Mouse (Mus musculus): ENCODE results near the gene Rpl23a.

The Rpl23a gene

GRCm38 (mm10) chr11:78152299-78153231 lies 30.8 kb downstream of the Rpl23a start:
- Histone ChIP-seq H3K4me3 (replicated peaks; ENCODE audit: low read length) (no peak overlapping the region), H3K27me3 (ENCODE audit: insufficient read depth, low read length) (no peaks in the 10 kb centered on the region), H3K36me3 (ENCODE audit: insufficient read depth, low read length) (peaks cover 91% of the 10 kb centered on the region), H3K9me3 (ENCODE audit: low read length) (no peaks in the 10 kb centered on the region), H3K4me1 (replicated peaks; ENCODE audit: low read depth, low read length) (peaks cover 54% of the 10 kb centered on the region)
- TF ChIP-seq POU5F1 (IDR thresholded peaks at IDR 0.05; ENCODE audit: borderline replicate concordance, low read length): no peak
- TF ChIP-seq NANOG (IDR thresholded peaks at IDR 0.05; ENCODE audit: borderline replicate concordance, low read length): no peak
- TF ChIP-seq CTCF (conservative IDR thresholded peaks at IDR 0.05; ENCODE audit: low read length): no peak

DNA sequence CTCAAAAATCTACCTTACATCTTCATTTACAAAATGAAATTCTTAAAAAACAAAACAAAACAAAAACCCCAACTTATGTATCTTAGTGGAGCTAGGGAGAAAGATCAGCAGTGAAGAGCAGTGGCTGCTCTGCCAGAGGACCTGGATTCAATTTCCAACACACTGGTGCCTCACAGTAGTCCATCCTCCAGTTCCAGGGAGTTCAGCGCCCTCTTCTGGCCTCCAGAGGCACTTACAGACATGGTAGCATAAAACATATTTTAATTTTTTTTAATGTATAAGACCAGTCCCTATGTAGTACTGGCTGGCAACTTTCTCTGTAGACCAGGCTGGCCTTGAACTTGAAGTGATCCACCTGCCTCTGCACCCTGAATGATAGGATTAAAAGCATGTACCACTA lies 32.2 kb downstream of the Rpl23a start:
- Histone ChIP-seq H3K27me3 (ENCODE audit: insufficient read depth, low read length) (no peaks in the 10 kb centered on the region), H3K4me1 (replicated peaks; ENCODE audit: low read depth, low read length) (peaks cover 54% of the 10 kb centered on the region), H3K4me3 (replicated peaks; ENCODE audit: low read length) (no peak overlapping the region), H3K9me3 (ENCODE audit: low read length) (no peaks in the 10 kb centered on the region), H3K36me3 (ENCODE audit: insufficient read depth, low read length) (peaks cover 90% of the 10 kb centered on the region)
- TF ChIP-seq NANOG (IDR thresholded peaks at IDR 0.05; ENCODE audit: borderline replicate concordance, low read length) (no peak), POU5F1 (IDR thresholded peaks at IDR 0.05; ENCODE audit: borderline replicate concordance, low read length) (no peak), CTCF (conservative IDR thresholded peaks at IDR 0.05; ENCODE audit: low read length) (peak; percentile 75)

DNA sequence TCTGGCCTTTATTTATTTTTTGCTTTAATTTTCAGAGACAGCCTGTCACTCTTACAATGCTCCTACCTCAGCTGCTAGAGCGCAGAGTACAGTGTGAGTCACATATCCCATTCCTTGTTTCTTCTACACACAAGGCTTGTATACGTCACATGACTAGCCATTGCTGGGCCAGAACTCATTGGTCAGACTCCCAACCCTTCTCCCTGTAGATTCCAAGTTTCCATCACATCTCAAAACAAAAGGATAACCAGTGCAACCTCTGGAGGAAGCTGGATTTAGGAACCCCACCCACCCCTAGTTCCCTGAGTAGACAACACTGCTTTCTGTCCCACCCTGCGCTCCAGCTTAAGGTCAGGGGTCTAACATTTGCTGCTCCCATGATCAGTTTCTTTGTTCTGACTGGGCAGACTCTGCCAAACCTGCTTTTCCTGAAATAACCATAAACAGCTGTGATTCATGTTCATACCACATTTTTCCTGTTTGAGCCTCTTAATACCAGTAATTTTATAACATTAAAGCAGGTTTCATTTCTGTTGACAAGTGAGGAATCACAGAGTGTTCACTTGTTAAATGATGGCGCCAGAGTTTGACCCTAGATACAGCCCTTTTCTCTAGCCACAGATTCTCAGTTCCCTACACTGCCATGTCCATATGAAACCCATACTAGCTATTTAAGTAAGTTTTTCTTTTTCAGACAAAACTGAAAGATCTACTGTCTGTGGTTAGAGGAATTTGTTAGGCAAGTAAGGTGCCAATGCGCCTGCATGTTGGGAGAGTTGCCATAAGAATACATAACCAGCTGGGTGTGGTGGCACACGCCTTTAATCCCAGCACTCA lies 36.5 kb downstream of the Rpl23a start:
- Histone ChIP-seq H3K27me3 (ENCODE audit: insufficient read depth, low read length) (no peaks in the 10 kb centered on the region), H3K36me3 (ENCODE audit: insufficient read depth, low read length) (peaks cover 86% of the 10 kb centered on the region), H3K9me3 (ENCODE audit: low read length) (no peaks in the 10 kb centered on the region), H3K4me1 (replicated peaks; ENCODE audit: low read depth, low read length) (peaks cover 49% of the 10 kb centered on the region), H3K4me3 (replicated peaks; ENCODE audit: low read length) (no peak overlapping the region)
- TF ChIP-seq POU5F1 (IDR thresholded peaks at IDR 0.05; ENCODE audit: borderline replicate concordance, low read length) (no peak), NANOG (IDR thresholded peaks at IDR 0.05; ENCODE audit: borderline replicate concordance, low read length) (no peak), CTCF (conservative IDR thresholded peaks at IDR 0.05; ENCODE audit: low read length) (no peak)

DNA sequence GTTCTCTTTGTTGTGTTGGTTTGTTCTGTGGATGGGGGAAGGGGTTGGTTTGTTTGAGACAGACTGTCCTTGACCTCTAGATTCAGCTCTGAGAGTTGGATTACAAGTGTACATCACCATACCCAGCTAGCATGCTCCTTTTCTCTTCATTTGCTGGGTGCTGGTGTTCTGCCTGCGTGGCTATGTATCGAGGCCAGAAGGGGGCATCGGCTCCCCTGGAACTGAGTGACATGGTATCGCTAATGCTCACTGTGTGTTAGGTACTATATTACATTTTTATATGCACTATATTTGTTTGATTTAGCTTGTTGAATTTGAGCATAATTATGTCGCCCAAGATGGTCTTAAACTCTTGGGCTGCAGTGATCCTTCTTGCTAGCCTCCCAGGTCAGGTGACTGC lies 37.2 kb downstream of the Rpl23a start:
- Histone ChIP-seq H3K36me3 (ENCODE audit: insufficient read depth, low read length) (peaks cover 91% of the 10 kb centered on the region), H3K4me3 (replicated peaks; ENCODE audit: low read length) (no peak overlapping the region)
- TF ChIP-seq NANOG (IDR thresholded peaks at IDR 0.05; ENCODE audit: borderline replicate concordance, low read length): no peak
- no peak for TF ChIP-seq CTCF (conservative IDR thresholded peaks at IDR 0.05; ENCODE audit: low read length)
- no peak for TF ChIP-seq POU5F1 (IDR thresholded peaks at IDR 0.05; ENCODE audit: borderline replicate concordance, low read length)

DNA sequence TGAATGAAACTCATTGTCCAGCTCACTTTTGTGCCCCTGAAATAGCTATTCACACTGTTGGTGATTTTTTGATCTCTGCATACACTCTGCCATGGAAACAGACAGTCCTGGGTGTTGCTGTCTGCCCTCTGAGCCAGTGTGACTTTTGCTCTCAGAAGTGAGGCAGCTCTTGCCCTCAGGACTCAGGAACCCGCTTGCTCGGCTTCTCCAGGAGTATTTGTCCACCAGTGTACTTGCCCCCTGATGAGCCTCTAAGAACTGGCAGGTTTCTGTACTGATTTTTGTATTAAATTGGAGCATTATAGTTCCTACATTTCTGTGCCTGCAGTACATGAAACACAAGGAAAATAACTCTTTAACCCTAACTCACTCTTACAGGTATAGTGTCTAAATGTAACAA lies 39.9 kb downstream of the Rpl23a start:
- no peaks in the 10 kb centered on the region for H3K9me3 ChIP-seq (ENCODE audit: low read length)
- TF ChIP-seq NANOG (IDR thresholded peaks at IDR 0.05; ENCODE audit: borderline replicate concordance, low read length): no peak
- TF ChIP-seq CTCF (conservative IDR thresholded peaks at IDR 0.05; ENCODE audit: low read length): no peak
- TF ChIP-seq POU5F1 (IDR thresholded peaks at IDR 0.05; ENCODE audit: borderline replicate concordance, low read length): no peak

More for the DNA sequence above, 37.2 kb downstream of the Rpl23a start:
- no peaks in the 10 kb centered on the region for H3K27me3 ChIP-seq (ENCODE audit: insufficient read depth, low read length)
- peaks cover 49% of the 10 kb centered on the region for H3K4me1 ChIP-seq (replicated peaks; ENCODE audit: low read depth, low read length)
- H3K9me3 ChIP-seq (ENCODE audit: low read length): no peaks in the 10 kb centered on the region

GRCm38 (mm10) chr11:78140665-78141064 lies 42.7 kb downstream of the Rpl23a start:
- H3K9me3 ChIP-seq (ENCODE audit: low read length): no peaks in the 10 kb centered on the region
- peaks cover 45% of the 10 kb centered on the region for H3K36me3 ChIP-seq (ENCODE audit: insufficient read depth, low read length)
- no peak for TF ChIP-seq CTCF (conservative IDR thresholded peaks at IDR 0.05; ENCODE audit: low read length)
- no peak for TF ChIP-seq NANOG (IDR thresholded peaks at IDR 0.05; ENCODE audit: borderline replicate concordance, low read length)
- TF ChIP-seq POU5F1 (IDR thresholded peaks at IDR 0.05; ENCODE audit: borderline replicate concordance, low read length): no peak
- H3K27me3 ChIP-seq (ENCODE audit: insufficient read depth, low read length): no peaks in the 10 kb centered on the region
- no peak overlapping the region for H3K4me3 ChIP-seq (replicated peaks; ENCODE audit: low read length)
- H3K4me1 ChIP-seq (replicated peaks; ENCODE audit: low read depth, low read length): peaks cover 49% of the 10 kb centered on the region

More for the DNA sequence above, 39.9 kb downstream of the Rpl23a start:
- peaks cover 73% of the 10 kb centered on the region for H3K36me3 ChIP-seq (ENCODE audit: insufficient read depth, low read length)
- peaks cover 52% of the 10 kb centered on the region for H3K4me1 ChIP-seq (replicated peaks; ENCODE audit: low read depth, low read length)
- no peak overlapping the region for H3K4me3 ChIP-seq (replicated peaks; ENCODE audit: low read length)
- H3K27me3 ChIP-seq (ENCODE audit: insufficient read depth, low read length): no peaks in the 10 kb centered on the region

GRCm38 (mm10) chr11:78138023-78138422 lies 45.4 kb downstream of the Rpl23a start:
- Histone ChIP-seq H3K27me3 (ENCODE audit: insufficient read depth, low read length) (no peaks in the 10 kb centered on the region), H3K4me1 (replicated peaks; ENCODE audit: low read depth, low read length) (peaks cover 40% of the 10 kb centered on the region), H3K36me3 (ENCODE audit: insufficient read depth, low read length) (peaks cover 19% of the 10 kb centered on the region), H3K4me3 (replicated peaks; ENCODE audit: low read length) (no peak overlapping the region), H3K9me3 (ENCODE audit: low read length) (no peaks in the 10 kb centered on the region)
- TF ChIP-seq CTCF (conservative IDR thresholded peaks at IDR 0.05; ENCODE audit: low read length) (no peak), POU5F1 (IDR thresholded peaks at IDR 0.05; ENCODE audit: borderline replicate concordance, low read length) (no peak)

- Histone ChIP-seq H3K27me3 (ENCODE audit: insufficient read depth, low read length) (no peaks in the 10 kb centered on the region), H3K4me3 (replicated peaks; ENCODE audit: low read length) (no peak overlapping the region; the same call in 1 of the 2 replicates), H3K4me1 (replicated peaks; ENCODE audit: low read depth, low read length) (peaks cover 40% of the 10 kb centered on the region), H3K36me3 (ENCODE audit: insufficient read depth, low read length) (peaks cover 16% of the 10 kb centered on the region; the same call in 1 of the 2 replicates), H3K9me3 (ENCODE audit: low read length) (no peaks in the 10 kb centered on the region)
- TF ChIP-seq CTCF (conservative IDR thresholded peaks at IDR 0.05; ENCODE audit: low read length) (no peak), POU5F1 (IDR thresholded peaks at IDR 0.05; ENCODE audit: borderline replicate concordance, low read length) (no peak), NANOG (IDR thresholded peaks at IDR 0.05; ENCODE audit: borderline replicate concordance, low read length) (no peak)
Observed at GRCm38 (mm10) chr11:78137584-78137983, 45.8 kb downstream of the Rpl23a start.
